Mouse (Mus musculus) intestine, embryonic 14.5 days (tissue): ENCODE results near the gene Lamp5. TPM values are rescaled to one million over a fixed set of nuclear protein-coding genes. Genes with fewer than 3 reads are reported as not detected.

Experiments
- ATAC-seq: fragments of 200-750 bp; cut with Nextera tagmentation; replicated peaks from 2 replicates; pipeline ENCODE4 v1.8.0; 2017; ENCODE audit warnings: low read depth, moderate number of reproducible peaks, moderate TSS enrichment, moderate library complexity; ENCODE audit not compliant: low FRiP score, low TSS enrichment
- DNase-seq: peaks from one replicate; pipeline ENCODE4 v3.0.0-alpha.2; 2018; ENCODE audit warnings: low spot score
- H3K27ac ChIP-seq: fragments of 300-500 bp; sonication (generic); 2 replicates; pipeline ENCODE4 v1.5.1; 2014; ENCODE audit warnings: low read depth, mild to moderate bottlenecking, control low read depth
- H3K27me3 ChIP-seq: fragments of 300-500 bp; sonication (generic); replicated peaks from 2 replicates; pipeline ENCODE4 v1.6.1; 2014; ENCODE audit warnings: low read length, control low read depth; ENCODE audit not compliant: control insufficient read depth, insufficient read depth
- H3K36me3 ChIP-seq: fragments of 300-500 bp; sonication (generic); 2 replicates; pipeline ENCODE4 v1.6.1; 2014; ENCODE audit warnings: low read length, control low read depth; ENCODE audit not compliant: control insufficient read depth, insufficient read depth
- H3K4me1 ChIP-seq: fragments of 300-500 bp; sonication (generic); replicated peaks from 2 replicates; pipeline ENCODE4 v1.6.1; 2014; ENCODE audit warnings: low read length, control low read depth, mixed read lengths; ENCODE audit not compliant: control insufficient read depth, insufficient read depth
- H3K4me2 ChIP-seq: fragments of 300-500 bp; sonication (generic); 2 replicates; pipeline ENCODE4 v1.6.1; 2014; ENCODE audit warnings: low read length
- H3K4me3 ChIP-seq: fragments of 300-500 bp; sonication (generic); 2 replicates; pipeline ENCODE4 v1.5.1; 2014; ENCODE audit warnings: low read depth, low read length, control low read depth, mixed read lengths
- H3K9ac ChIP-seq: fragments of 300-500 bp; sonication (generic); 2 replicates; pipeline ENCODE4 v1.6.1; 2014; ENCODE audit warnings: mild to moderate bottlenecking, low read length
- H3K9me3 ChIP-seq: fragments of 300-500 bp; sonication (generic); 2 replicates; pipeline ENCODE4 v1.6.1; 2016; ENCODE audit warnings: low read length, control low read depth; ENCODE audit not compliant: control insufficient read depth
- WGBS: fragments of 180-500 bp; shearing (Covaris S2); extraction: QIAGEN DNeasy Blood & Tissue Kit; methylation state at CpG from one replicate; pipeline ENCODE4 v1.1.7; 2014; 5-methylcytosine and 5-hydroxymethylcytosine counted together
- polyA plus RNA-seq: library from polyadenylated mRNA; unstranded; fragments of >200 nt; fragmentation: Nextera tagmentation; extraction: Ambion mirVana; gene quantifications from 2 replicates; pipeline ENCODE4 v1.2.1, GENCODE M21; 2014

Gene Lamp5
- 0.17 and 0.18 TPM in 2 replicates for polyA plus RNA-seq

GRCm38 (mm10) chr2:136051688-136052289 lies at the start of gene Lamp5:
Gene Lamp5 (plus strand): TSS chr2:136052239.
- DNase-seq (no peak), ATAC-seq (no peak)
- H3K27ac ChIP-seq: no peak within 1 kb of the TSS
- peaks cover 4% of the 10 kb centered on the region; the same call in 1 of the 2 replicates for H3K4me1 ChIP-seq
- H3K9ac ChIP-seq: no peak within 1 kb of the TSS
- H3K27me3 ChIP-seq: peaks cover 15% of the 10 kb centered on the region
- peak within 1 kb of the TSS; percentile 41 for H3K4me2 ChIP-seq
- H3K36me3 ChIP-seq: no peaks in the 10 kb centered on the region
- no peaks in the 10 kb centered on the region for H3K9me3 ChIP-seq
- WGBS: 9% methylated on average over 8 of the region's 8 CpGs
- H3K4me3 ChIP-seq: peak within 1 kb of the TSS; percentile 10; the same call in 1 of the 2 replicates

DNA sequence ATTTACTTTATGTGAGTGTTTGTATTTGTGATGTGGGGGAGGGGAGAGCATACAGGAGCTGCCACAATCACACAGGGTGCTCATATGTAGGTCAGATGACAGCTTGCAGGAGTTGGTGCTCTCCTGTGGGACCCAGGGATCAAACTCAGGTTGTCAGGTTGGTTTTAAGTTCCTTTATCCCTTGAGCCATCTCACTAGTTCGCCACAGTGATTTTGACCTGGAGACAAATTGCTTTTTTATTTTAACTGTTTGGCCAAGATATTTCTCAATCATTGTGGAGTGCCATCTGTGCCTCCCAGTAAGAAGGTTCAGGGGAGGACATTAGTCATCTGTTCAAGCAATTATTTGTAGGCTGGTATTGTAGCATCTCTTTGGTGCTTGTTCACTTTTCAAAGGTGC lies 48.2 kb upstream of the Lamp5 start:
- Histone ChIP-seq H3K4me2 (no peak overlapping the region), H3K36me3 (peaks cover 6% of the 10 kb centered on the region; the same call in 1 of the 2 replicates), H3K4me1 (no peaks in the 10 kb centered on the region), H3K4me3 (no peak overlapping the region), H3K27me3 (no peaks in the 10 kb centered on the region), H3K9me3 (no peaks in the 10 kb centered on the region), H3K27ac (no peak overlapping the region), H3K9ac (no peak overlapping the region)
- ATAC-seq (no peak), DNase-seq (no peak)
- 90% methylated on average over 1 of the region's 1 CpGs for WGBS

- no peaks in the 10 kb centered on the region for H3K4me1 ChIP-seq
- H3K36me3 ChIP-seq: peaks cover 6% of the 10 kb centered on the region; the same call in 1 of the 2 replicates
- H3K27ac ChIP-seq: no peak overlapping the region
- DNase-seq (no peak), ATAC-seq (no peak)
- no peak overlapping the region for H3K4me2 ChIP-seq
- no peaks in the 10 kb centered on the region for H3K27me3 ChIP-seq
- H3K9me3 ChIP-seq: no peaks in the 10 kb centered on the region
- WGBS: 91% methylated on average over 5 of the region's 5 CpGs
- H3K9ac ChIP-seq: no peak overlapping the region
- H3K4me3 ChIP-seq: no peak overlapping the region
These were observed 45.8 kb upstream of the Lamp5 start for GRCm38 (mm10) chr2:136006280-136006679.

- H3K36me3 ChIP-seq: 0 out of 2 replicates have a peak, but pooled peaks cover under 1% of the 10 kb centered on the region
- no peak for DNase-seq
- 88% methylated on average over 9 of the region's 9 CpGs for WGBS
- H3K27me3 ChIP-seq: no peaks in the 10 kb centered on the region
- H3K4me1 ChIP-seq: no peaks in the 10 kb centered on the region
- no peak overlapping the region for H3K4me2 ChIP-seq
- no peak overlapping the region for H3K9ac ChIP-seq
- no peak overlapping the region for H3K27ac ChIP-seq
- H3K9me3 ChIP-seq: no peaks in the 10 kb centered on the region
- no peak for ATAC-seq
- H3K4me3 ChIP-seq: no peak overlapping the region
These were observed 39.3 kb upstream of the Lamp5 start for GRCm38 (mm10) chr2:136012759-136013158.

- H3K4me1 ChIP-seq: peaks cover 4% of the 10 kb centered on the region; the same call in 1 of the 2 replicates
- no peak overlapping the region for H3K9ac ChIP-seq
- ATAC-seq (no peak), DNase-seq (no peak)
- H3K36me3 ChIP-seq: no peaks in the 10 kb centered on the region
- H3K4me3 ChIP-seq: no peak overlapping the region
- H3K9me3 ChIP-seq: no peaks in the 10 kb centered on the region
- 89% methylated on average over 4 of the region's 4 CpGs for WGBS
- H3K27ac ChIP-seq: no peak overlapping the region
- H3K27me3 ChIP-seq: peaks cover 11% of the 10 kb centered on the region
- H3K4me2 ChIP-seq: no peak overlapping the region
These were observed 3.6 kb upstream of the Lamp5 start for GRCm38 (mm10) chr2:136048464-136048863.

- peak overlapping the region; percentile 41 for H3K4me2 ChIP-seq
- H3K9me3 ChIP-seq: no peaks in the 10 kb centered on the region
- H3K4me3 ChIP-seq: peak overlapping the region; percentile 10; the same call in 1 of the 2 replicates
- DNase-seq: peak; percentile 57
- no peak overlapping the region for H3K9ac ChIP-seq
- ATAC-seq: no peak
- no peak overlapping the region for H3K27ac ChIP-seq
- WGBS: 18% methylated on average over 27 of the region's 27 CpGs
- no peaks in the 10 kb centered on the region for H3K36me3 ChIP-seq
- peaks cover 4% of the 10 kb centered on the region; the same call in 1 of the 2 replicates for H3K4me1 ChIP-seq
- H3K27me3 ChIP-seq: peaks cover 15% of the 10 kb centered on the region
These were observed 1.0 kb upstream of the Lamp5 start for GRCm38 (mm10) chr2:136050793-136051615.

DNA sequence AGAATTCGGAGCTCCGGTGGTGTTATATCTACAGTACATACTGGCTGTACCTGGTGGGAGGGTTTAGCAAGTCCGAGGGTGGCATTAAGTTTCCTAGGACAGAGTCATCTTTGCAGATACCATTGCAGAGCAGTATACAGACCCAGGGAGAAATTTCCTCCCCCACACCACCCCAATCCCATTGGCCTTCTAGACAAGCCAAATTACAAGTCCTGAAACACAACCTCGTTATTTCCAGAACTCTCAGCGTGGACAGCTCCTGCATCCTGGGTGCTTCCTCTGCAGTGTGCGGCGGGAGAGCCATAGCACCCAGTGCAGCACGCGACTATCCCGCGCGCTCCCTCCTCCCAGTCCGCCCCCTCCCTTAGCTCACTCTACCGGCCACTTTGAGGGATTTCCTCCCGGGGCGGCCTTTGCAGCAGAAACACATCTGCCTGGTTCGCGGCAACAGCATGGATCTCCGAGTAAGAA lies 5.9 kb downstream of the Lamp5 start:
- Histone ChIP-seq H3K9ac (no peak overlapping the region), H3K4me2 (peak overlapping the region; percentile 32; the same call in 1 of the 2 replicates), H3K36me3 (no peaks in the 10 kb centered on the region), H3K4me3 (peak overlapping the region; percentile 6; the same call in 1 of the 2 replicates), H3K9me3 (no peaks in the 10 kb centered on the region), H3K4me1 (no peaks in the 10 kb centered on the region), H3K27ac (no peak overlapping the region), H3K27me3 (peaks cover 50% of the 10 kb centered on the region)
- no peak; the same call in 1 of the 2 replicates for ATAC-seq
- 6% methylated on average over 19 of the region's 19 CpGs for WGBS
- peak; percentile 55 for DNase-seq

DNA sequence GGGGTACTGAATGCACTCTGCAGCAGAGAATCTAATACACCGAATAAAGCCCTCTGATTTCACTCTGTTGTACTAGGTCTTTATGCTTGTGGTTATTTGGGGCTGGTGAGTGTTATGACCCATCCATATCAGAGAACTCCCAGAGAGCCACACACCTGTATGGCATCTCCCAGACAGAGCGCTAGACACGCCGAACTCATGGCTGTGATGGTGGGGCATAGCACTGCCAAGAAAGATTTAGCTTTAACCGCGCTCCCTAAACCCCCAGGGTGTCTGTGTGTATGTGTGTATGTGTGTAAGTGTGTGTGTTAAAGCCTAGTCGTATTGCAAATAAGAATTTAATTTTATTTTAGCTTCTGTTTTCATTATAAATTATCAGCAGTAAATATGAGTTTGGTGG lies 6.4 kb downstream of the Lamp5 start:
- H3K4me3 ChIP-seq: 0 out of 2 replicates have a peak overlapping the region, but pooled peaks have one; percentile 6
- no peaks in the 10 kb centered on the region for H3K4me1 ChIP-seq
- H3K36me3 ChIP-seq: no peaks in the 10 kb centered on the region
- ATAC-seq: 0 out of 2 replicates have a peak, but pooled peaks have one; percentile 40
- no peak for DNase-seq
- H3K27me3 ChIP-seq: peaks cover 50% of the 10 kb centered on the region
- no peaks in the 10 kb centered on the region for H3K9me3 ChIP-seq
- no peak overlapping the region for H3K9ac ChIP-seq
- no peak overlapping the region for H3K27ac ChIP-seq
- peak overlapping the region; percentile 32; the same call in 1 of the 2 replicates for H3K4me2 ChIP-seq
- 9% methylated on average over 7 of the region's 7 CpGs for WGBS
